Mouse (Mus musculus) ES-Bruce4 (cell line): Measurements from ENCODE around the gene Ncs1.

Experiments used
- CTCF ChIP-seq: IDR thresholded peaks from one replicate; pipeline ENCODE4 v1.8.1; 2011; ENCODE audit warnings: low read depth, low read length
- POLR2A ChIP-seq: IDR thresholded peaks from one replicate; pipeline ENCODE4 v1.8.1; 2011; ENCODE audit warnings: low read length; ENCODE audit not compliant: insufficient read depth

DNA sequence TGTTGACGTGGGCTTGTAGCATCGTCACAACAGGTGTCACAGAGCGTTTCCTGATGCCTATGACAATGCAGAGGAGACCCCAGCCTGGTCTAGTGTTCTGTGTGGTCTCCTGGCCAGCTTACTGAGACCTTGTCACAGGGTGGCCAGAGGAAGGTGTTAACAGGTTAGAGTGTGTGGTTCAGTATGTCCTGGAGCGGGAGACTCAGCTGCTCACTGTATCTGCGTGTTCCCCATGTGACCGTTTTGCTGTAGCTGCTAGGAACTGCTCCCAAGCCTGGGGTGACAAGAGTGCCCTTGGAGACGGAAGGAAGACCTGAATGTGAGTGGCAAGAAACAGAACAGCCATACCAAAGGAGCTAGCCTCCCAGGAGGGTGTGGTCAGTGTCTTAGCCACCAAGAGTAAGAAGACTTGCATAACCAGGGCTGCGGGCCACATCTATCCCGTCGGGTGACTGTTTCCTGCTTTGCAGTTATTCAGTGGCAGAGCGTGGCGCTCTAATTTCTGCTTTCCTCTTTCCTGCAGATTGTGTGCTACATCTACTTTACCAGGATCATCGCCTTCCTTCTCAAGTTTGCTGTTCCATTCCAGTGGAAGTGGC lies 37.0 kb upstream of the Ncs1 start:
- TF ChIP-seq CTCF (no peak), POLR2A (no peak)
